Mouse (Mus musculus): ENCODE results near the gene Ppl. TPM values are rescaled to one million over a fixed set of nuclear protein-coding genes. Genes with fewer than 3 reads are reported as not detected.

The Ppl gene
- polyA plus RNA-seq, 1 experiment from 2014 or later = 0.13 TPM

DNA sequence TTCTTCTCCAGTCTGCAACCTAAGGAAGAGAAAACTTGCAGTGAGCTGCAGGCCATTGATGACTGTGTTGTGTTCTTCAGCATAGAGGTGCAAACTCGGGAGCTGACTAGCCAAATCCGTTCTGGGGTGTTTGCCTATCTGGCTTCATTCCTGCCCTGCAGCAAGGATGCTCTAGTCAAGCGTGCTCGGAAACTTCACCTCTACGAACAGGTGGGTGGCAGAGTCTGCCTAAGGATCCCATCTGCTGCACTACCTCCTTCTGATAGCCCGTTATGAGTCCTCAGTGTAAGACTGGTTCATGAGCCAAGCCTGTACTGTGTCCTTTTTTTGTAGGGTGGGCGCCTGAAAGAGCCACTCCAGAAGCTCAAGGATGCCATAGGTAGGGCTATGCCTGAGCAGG, 60.2 kb downstream of the Ppl start:
- Histone ChIP-seq H3K4me1 (no peaks in the 10 kb centered on the region), H3K36me3 (ENCODE audit: poor library complexity, severe bottlenecking) (peaks cover 90% of the 10 kb centered on the region), H3K27me3 (no peaks in the 10 kb centered on the region), H3K27ac (no peak overlapping the region), H3K4me2 (no peak overlapping the region), H3K4me3 (no peak overlapping the region), H3K9ac (no peak overlapping the region), H3K9me3 (replicated peaks) (no peaks in the 10 kb centered on the region)
- no peak for ATAC-seq
- WGBS = 88% methylated on average over 7 of the region's 7 CpGs

DNA sequence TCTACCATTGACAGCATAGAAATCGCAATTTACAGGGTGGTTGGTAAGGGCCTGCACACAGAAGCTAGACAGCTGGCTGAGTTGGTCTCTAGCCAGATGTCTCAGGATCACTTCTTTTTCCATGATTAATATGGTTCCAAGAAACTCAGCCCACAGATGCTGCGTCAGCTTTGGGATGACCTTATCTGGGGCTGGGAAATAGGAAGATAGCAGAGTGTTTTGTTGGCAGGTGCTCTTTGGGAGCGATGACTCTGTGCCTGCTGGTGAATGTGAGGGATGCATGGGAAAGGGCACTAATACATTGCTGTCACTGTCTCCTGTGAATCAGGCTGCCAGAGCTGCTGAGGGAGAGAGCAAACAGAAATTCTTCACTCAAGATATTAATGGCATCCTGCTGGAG, 61.9 kb downstream of the Ppl start:
- no peaks in the 10 kb centered on the region for H3K9me3 ChIP-seq (replicated peaks)
- H3K9ac ChIP-seq = no peak overlapping the region
- H3K4me1 ChIP-seq = no peaks in the 10 kb centered on the region
- H3K4me3 ChIP-seq = no peak overlapping the region
- no peaks in the 10 kb centered on the region for H3K27me3 ChIP-seq
- no peak overlapping the region; the same call in 1 of the 2 replicates for H3K27ac ChIP-seq
- no peak overlapping the region for H3K4me2 ChIP-seq
- WGBS = 96% methylated on average over 3 of the region's 3 CpGs
- peaks cover 86% of the 10 kb centered on the region for H3K36me3 ChIP-seq (ENCODE audit: poor library complexity, severe bottlenecking)
- ATAC-seq = no peak

DNA sequence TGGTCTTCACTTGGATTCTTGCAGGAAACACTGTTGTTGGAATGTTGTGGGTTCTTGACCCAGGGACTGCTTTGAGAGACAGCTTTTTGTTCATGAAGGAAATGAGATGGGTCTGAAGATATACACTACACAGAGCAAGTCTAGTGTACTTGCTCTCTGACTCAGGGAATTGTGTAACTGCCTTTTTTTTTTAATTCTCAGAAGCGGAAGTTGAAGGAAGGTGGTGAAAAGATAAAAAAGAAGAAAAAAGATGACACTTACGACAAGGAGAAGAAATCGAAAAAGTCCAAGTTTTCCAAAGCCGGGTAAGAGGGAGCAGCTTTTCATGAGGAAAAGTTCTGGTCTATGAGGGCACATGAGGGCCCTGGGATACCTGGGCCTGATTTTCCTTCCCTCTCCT, 68.7 kb downstream of the Ppl start:
- no peaks in the 10 kb centered on the region for H3K4me1 ChIP-seq
- no peak overlapping the region for H3K9ac ChIP-seq
- H3K36me3 ChIP-seq (ENCODE audit: poor library complexity, severe bottlenecking) = peaks cover 72% of the 10 kb centered on the region
- over 99% methylated on average over 4 of the region's 4 CpGs for WGBS
- H3K27me3 ChIP-seq = no peaks in the 10 kb centered on the region
- H3K4me3 ChIP-seq = no peak overlapping the region
- no peak for ATAC-seq
- H3K4me2 ChIP-seq = no peak overlapping the region
- H3K9me3 ChIP-seq (replicated peaks) = no peaks in the 10 kb centered on the region
- H3K27ac ChIP-seq = no peak overlapping the region

DNA sequence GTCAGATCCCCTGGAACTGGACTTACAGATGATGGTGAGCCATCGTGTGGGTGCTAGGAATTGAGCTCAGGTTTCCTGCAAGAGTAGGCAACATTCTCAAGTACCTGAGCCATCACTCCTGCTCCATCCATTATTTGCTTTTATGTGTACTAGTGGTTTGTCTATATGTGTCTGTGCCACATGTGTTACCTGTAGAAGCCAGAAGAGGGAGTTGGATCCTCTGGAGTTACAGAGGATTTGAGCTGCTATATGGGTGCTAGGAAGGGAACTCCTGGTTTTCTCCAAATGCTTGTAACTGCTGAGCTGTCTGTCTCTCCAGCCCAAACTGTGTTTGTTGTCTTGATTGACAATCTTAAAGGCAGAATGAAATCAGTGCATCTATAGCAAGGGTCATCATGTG, 74.1 kb downstream of the Ppl start:
- Histone ChIP-seq H3K9me3 (replicated peaks) (no peaks in the 10 kb centered on the region), H3K27ac (no peak overlapping the region), H3K4me3 (no peak overlapping the region), H3K36me3 (ENCODE audit: poor library complexity, severe bottlenecking) (peaks cover 66% of the 10 kb centered on the region), H3K9ac (no peak overlapping the region), H3K4me1 (no peaks in the 10 kb centered on the region), H3K4me2 (no peak overlapping the region), H3K27me3 (no peaks in the 10 kb centered on the region)
- WGBS = 78% methylated on average over 1 of the region's 1 CpGs
- no peak for ATAC-seq

DNA sequence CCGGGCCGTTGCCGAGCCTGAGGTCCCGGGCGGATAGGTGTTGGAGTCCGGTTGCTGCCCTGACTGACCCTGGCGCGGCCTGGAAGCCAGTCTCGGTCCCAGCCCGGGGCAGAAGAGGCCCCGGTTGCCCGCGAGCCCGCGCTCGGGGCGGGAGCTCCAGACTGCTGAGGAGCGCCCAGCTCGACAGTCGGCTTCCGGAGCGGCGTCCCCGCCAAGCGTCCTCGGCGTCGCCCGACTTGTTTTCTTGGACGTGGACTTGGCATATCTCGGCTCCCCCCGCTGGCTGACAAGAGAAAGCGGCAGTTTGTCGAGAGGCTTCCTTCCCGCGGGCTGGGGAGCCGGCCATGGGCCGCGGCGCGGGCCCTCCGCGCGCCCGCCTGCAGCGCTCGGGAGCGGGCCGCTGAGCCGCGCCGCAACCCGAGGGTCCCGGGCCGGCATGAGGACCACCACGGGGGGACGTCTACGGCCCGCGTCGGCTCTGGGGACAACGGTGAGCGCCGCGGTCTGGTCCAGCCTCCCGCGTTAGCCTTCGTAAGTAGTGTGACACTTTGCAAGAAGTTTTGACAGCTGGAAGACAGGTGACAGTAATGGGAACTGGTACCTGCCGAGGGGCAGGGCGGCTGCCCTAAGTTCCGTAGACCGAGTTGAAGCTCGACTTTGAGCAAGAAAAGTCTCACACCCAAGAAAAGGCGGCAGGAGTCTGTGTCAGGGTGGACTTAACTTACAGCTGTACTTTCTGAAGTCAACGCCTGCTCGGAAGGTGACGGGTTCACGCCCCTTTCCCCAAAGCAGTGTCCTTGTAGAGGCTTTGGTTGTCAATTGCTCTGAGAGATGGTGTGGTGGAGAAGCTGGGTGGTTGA, 81.7 kb downstream of the Ppl start:
- Histone ChIP-seq H3K9ac (peak overlapping the region; percentile 91), H3K4me2 (peak overlapping the region; percentile 97), H3K27me3 (no peaks in the 10 kb centered on the region), H3K4me3 (peak overlapping the region; percentile 98), H3K36me3 (ENCODE audit: poor library complexity, severe bottlenecking) (peaks cover 36% of the 10 kb centered on the region), H3K4me1 (peaks cover 32% of the 10 kb centered on the region), H3K27ac (peak overlapping the region; percentile 97), H3K9me3 (replicated peaks) (no peaks in the 10 kb centered on the region)
- peak; percentile 77 for ATAC-seq
- WGBS = under 1% methylated on average over 74 of the region's 78 CpGs

DNA sequence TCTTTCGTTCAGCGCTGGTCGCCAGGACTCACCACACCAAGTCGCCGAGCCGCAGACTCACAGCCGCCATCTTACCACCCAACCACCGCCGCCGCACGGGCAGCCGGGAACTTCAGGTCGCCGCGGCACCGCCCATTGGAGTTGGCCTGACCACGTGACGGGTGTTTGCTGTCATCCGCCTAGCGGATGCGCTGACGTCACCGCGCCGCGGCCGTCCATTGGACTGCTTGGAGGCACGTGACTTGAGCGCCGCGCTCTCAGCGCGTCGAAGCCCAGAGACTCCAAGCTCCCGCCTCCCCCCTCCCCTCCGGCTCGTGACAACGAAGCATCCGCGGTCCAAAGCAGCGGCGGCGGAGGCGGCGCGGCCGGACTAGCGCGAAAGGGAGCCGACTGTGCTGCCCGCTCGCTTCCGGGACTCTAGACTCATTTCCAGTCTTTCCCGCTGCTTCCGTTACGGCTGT, 82.4 kb downstream of the Ppl start, which contains the start of the genes Glyr1 and Ubn1:
Glyr1 (minus strand) TSS at position 90 of the 461 bp plus-strand sequence.
Ubn1 (plus strand) TSS at position 284 of the 461 bp plus-strand sequence.
- ATAC-seq = peak; percentile 100
- no peaks in the 10 kb centered on the region for H3K27me3 ChIP-seq
- H3K9ac ChIP-seq = peak within 1 kb of the TSS; percentile 97
- peaks cover 36% of the 10 kb centered on the region for H3K36me3 ChIP-seq (ENCODE audit: poor library complexity, severe bottlenecking)
- H3K9me3 ChIP-seq (replicated peaks) = no peaks in the 10 kb centered on the region
- under 1% methylated on average over 55 of the region's 56 CpGs for WGBS
- H3K4me1 ChIP-seq = peaks cover 32% of the 10 kb centered on the region
- H3K27ac ChIP-seq = peak within 1 kb of the TSS; percentile 97
- H3K4me2 ChIP-seq = peak within 1 kb of the TSS; percentile 97
- peak within 1 kb of the TSS; percentile 98 for H3K4me3 ChIP-seq

DNA sequence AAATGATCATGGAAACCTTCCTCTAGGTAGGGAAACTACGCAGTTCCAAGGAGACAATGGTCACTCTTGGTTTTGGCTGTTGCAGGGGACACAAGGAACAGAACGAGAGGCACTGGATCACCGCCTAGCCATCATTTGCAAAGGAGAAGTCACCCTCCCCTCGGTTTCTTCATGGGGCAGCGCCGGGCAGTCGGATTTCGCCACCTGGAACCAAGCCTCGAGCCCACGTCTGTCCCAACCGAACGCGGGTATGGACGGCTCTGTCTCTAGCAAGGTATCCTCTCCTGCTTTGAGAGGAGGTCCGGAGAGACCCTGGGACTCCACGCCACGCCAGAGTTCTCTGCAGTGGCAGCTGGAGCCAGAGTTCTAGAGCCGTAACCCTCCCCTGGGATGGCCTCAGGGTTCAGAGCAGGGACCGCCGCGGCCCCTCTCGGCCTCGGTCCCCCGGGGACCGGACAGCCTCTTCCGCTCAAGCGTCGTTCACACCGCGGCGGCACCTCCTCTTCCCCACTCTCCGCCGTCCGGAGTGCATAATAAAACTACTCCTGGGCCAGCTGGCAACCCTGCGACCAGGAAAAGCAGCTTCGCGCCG, 82.9 kb downstream of the Ppl start:
- peak overlapping the region; percentile 92 for H3K4me2 ChIP-seq
- H3K27ac ChIP-seq = peak overlapping the region; percentile 68
- peaks cover 32% of the 10 kb centered on the region for H3K4me1 ChIP-seq
- ATAC-seq = peak; percentile 56; the same call in 1 of the 2 replicates
- no peaks in the 10 kb centered on the region for H3K9me3 ChIP-seq (replicated peaks)
- peak overlapping the region; percentile 97 for H3K9ac ChIP-seq
- H3K27me3 ChIP-seq = no peaks in the 10 kb centered on the region
- WGBS = under 1% methylated on average over 38 of the region's 38 CpGs
- H3K4me3 ChIP-seq = peak overlapping the region; percentile 98
- peaks cover 41% of the 10 kb centered on the region for H3K36me3 ChIP-seq (ENCODE audit: poor library complexity, severe bottlenecking)

DNA sequence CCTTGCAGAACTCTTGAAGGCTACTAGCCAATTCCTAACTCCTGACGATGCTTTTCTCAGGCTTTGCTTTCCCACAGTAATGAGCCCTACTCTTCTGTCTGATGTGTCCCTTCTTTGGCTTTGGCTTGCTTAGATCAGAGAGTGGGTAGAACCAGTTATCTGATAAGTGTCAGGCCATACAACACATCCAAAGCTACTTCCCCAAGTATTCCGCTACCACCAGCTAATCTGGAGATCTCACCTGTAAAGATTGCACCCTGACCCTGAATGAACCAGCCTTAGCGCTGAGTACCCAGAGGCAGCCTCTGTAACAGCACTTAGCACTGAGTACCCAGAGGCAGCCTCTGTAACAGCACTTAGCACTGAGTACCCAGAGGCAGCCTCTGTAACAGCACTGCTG, 86.9 kb downstream of the Ppl start:
- 95% methylated on average over 3 of the region's 3 CpGs for WGBS
- Histone ChIP-seq H3K4me3 (no peak overlapping the region), H3K36me3 (ENCODE audit: poor library complexity, severe bottlenecking) (peaks cover 69% of the 10 kb centered on the region), H3K27ac (no peak overlapping the region), H3K27me3 (no peaks in the 10 kb centered on the region), H3K4me2 (no peak overlapping the region), H3K9ac (no peak overlapping the region), H3K9me3 (replicated peaks) (no peaks in the 10 kb centered on the region), H3K4me1 (peaks cover 13% of the 10 kb centered on the region)
- ATAC-seq = no peak

DNA sequence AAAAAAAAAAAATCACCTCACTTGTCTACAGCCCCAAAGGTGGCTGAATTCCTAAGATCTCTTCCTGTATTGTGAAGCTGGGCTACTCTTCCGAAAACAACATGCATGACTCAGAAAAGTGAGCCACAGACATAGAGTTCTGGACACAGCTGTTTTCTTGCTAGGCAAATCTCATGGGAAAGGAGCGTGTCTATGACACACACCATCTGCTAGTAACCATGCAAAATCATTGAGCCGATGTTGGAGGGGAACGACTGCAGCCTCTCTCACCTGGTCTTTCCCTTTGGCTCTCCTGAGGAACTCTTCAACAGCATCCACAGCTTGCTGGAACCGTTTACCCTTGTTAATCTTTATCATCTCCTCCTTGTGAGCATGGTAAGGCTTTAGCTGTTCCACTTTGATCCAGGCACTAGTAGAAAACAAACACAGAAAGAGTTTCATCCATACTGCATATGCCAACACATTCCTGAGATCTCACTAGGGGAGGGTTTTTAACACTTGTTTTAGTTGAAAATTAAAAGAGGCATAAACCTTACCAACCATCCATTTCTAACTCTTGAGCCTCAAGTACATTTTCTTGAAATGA, 95.5 kb downstream of the Ppl start:
- Histone ChIP-seq H3K4me3 (no peak overlapping the region), H3K27ac (no peak overlapping the region), H3K9me3 (replicated peaks) (no peaks in the 10 kb centered on the region), H3K4me2 (no peak overlapping the region), H3K4me1 (no peaks in the 10 kb centered on the region), H3K9ac (no peak overlapping the region), H3K36me3 (ENCODE audit: poor library complexity, severe bottlenecking) (peaks cover 99% of the 10 kb centered on the region), H3K27me3 (no peaks in the 10 kb centered on the region)
- 92% methylated on average over 5 of the region's 5 CpGs for WGBS
- no peak for ATAC-seq

Other genes with a start within 250 kb of the Ppl start
- 79.0 and 86.4 TPM in 2 replicates for gene Mgrn1, start 246.2 kb downstream of the Ppl start, polyA plus RNA-seq (2015; fragmentation: Nextera tagmentation; extraction: Ambion mirVana)
- 134 and 142 TPM in 2 replicates for gene Nudt16l1, start 193.7 kb downstream of the Ppl start, polyA plus RNA-seq (2015; fragmentation: Nextera tagmentation; extraction: Ambion mirVana)
- 64.1 and 75.8 TPM in 2 replicates for gene Anks3, start 168.2 kb downstream of the Ppl start, polyA plus RNA-seq (2015; fragmentation: Nextera tagmentation; extraction: Ambion mirVana)
- gene Sept12, start 134.6 kb downstream of the Ppl start, polyA plus RNA-seq (2015; fragmentation: Nextera tagmentation; extraction: Ambion mirVana) = not detected in 2 replicates
- gene Smim22, start 125.1 kb downstream of the Ppl start, polyA plus RNA-seq (2015; fragmentation: Nextera tagmentation; extraction: Ambion mirVana) = 1.5 TPM in 1 of 2 replicates, not detected in the other
- gene Rogdi, start 118.9 kb downstream of the Ppl start, polyA plus RNA-seq (2015; fragmentation: Nextera tagmentation; extraction: Ambion mirVana) = 88.1 and 102 TPM in 2 replicates
- 188 and 207 TPM in 2 replicates for gene Glyr1, start 82.6 kb downstream of the Ppl start, polyA plus RNA-seq (2015; fragmentation: Nextera tagmentation; extraction: Ambion mirVana)
- gene Ubn1, start 82.4 kb downstream of the Ppl start, polyA plus RNA-seq (2015; fragmentation: Nextera tagmentation; extraction: Ambion mirVana) = 18.0 and 18.2 TPM in 2 replicates
- 0.10 and 0.18 TPM in 2 replicates for gene Sec14l5, start 14.7 kb upstream of the Ppl start, polyA plus RNA-seq (2015; fragmentation: Nextera tagmentation; extraction: Ambion mirVana)
- 8.5 and 9.4 TPM in 2 replicates for gene Nagpa, start 71.6 kb upstream of the Ppl start, polyA plus RNA-seq (2015; fragmentation: Nextera tagmentation; extraction: Ambion mirVana)
- 8.5 and 10.3 TPM in 2 replicates for gene AU021092, start 89.9 kb upstream of the Ppl start, polyA plus RNA-seq (2015; fragmentation: Nextera tagmentation; extraction: Ambion mirVana)
- 26.3 and 30.0 TPM in 2 replicates for gene Alg1, start 101.2 kb upstream of the Ppl start, polyA plus RNA-seq (2015; fragmentation: Nextera tagmentation; extraction: Ambion mirVana)
- gene Eef2kmt, start 123.6 kb upstream of the Ppl start, polyA plus RNA-seq (2015; fragmentation: Nextera tagmentation; extraction: Ambion mirVana) = 7.2 and 9.5 TPM in 2 replicates

Measured in forebrain, embryonic 13.5 days (tissue).